Mouse (Mus musculus) B cell, adult 2 months (primary cell): ENCODE data around the gene Abcg5.

Source experiments
- DNase-seq, 2 experiments: peaks; one replicate each; pipeline ENCODE4 v3.0.0; 2022

Gene Abcg5

GRCm38 (mm10) chr17:84642324-84642723, 40.5 kb downstream of the Abcg5 start:
- DNase-seq = no peak

GRCm38 (mm10) chr17:84641893-84642292, 40.9 kb downstream of the Abcg5 start:
- DNase-seq = peak; percentile 67 to 69

GRCm38 (mm10) chr17:84639796-84640378, 42.9 kb downstream of the Abcg5 start:
- no peak for DNase-seq

GRCm38 (mm10) chr17:84637971-84638370, 44.8 kb downstream of the Abcg5 start:
- no peak for DNase-seq

GRCm38 (mm10) chr17:84636328-84636727, 46.5 kb downstream of the Abcg5 start:
- no peak for DNase-seq

- peak; percentile 56 to 57 for DNase-seq
Observed at GRCm38 (mm10) chr17:84633443-84633842, 49.4 kb downstream of the Abcg5 start.

GRCm38 (mm10) chr17:84631836-84632235, 51.0 kb downstream of the Abcg5 start:
- no peak for DNase-seq

- DNase-seq = no peak
Observed at GRCm38 (mm10) chr17:84628611-84629010, 54.2 kb downstream of the Abcg5 start.

GRCm38 (mm10) chr17:84627721-84628120, 55.1 kb downstream of the Abcg5 start:
- no peak for DNase-seq

GRCm38 (mm10) chr17:84626857-84627305, 55.9 kb downstream of the Abcg5 start:
- peak; percentile 13 to 20 for DNase-seq

- DNase-seq = peak; percentile 81 to 82
Observed at GRCm38 (mm10) chr17:84626276-84626856, 56.4 kb downstream of the Abcg5 start, which contains the start of gene Dync2li1. Gene Dync2li1, plus strand, starts transcription at chr17:84626496.

GRCm38 (mm10) chr17:84622873-84623272, 59.9 kb downstream of the Abcg5 start:
- DNase-seq = no peak

GRCm38 (mm10) chr17:84622028-84622427, 60.8 kb downstream of the Abcg5 start:
- no peak for DNase-seq

GRCm38 (mm10) chr17:84621209-84621608, 61.6 kb downstream of the Abcg5 start:
- no peak for DNase-seq

- no peak for DNase-seq
Observed at GRCm38 (mm10) chr17:84620610-84621009, 62.2 kb downstream of the Abcg5 start.

GRCm38 (mm10) chr17:84620076-84620475, 62.7 kb downstream of the Abcg5 start:
- DNase-seq = no peak

GRCm38 (mm10) chr17:84619112-84619511, 63.7 kb downstream of the Abcg5 start:
- DNase-seq = no peak

GRCm38 (mm10) chr17:84617953-84618352, 64.9 kb downstream of the Abcg5 start:
- no peak for DNase-seq

- DNase-seq = no peak
Observed at GRCm38 (mm10) chr17:84616526-84617074, 66.2 kb downstream of the Abcg5 start.

- DNase-seq = no peak
Observed at GRCm38 (mm10) chr17:84615811-84616210, 67.0 kb downstream of the Abcg5 start.

- no peak for DNase-seq
Observed at GRCm38 (mm10) chr17:84611971-84612370, 70.8 kb downstream of the Abcg5 start.

- no peak for DNase-seq
Observed at GRCm38 (mm10) chr17:84611500-84611899, 71.3 kb downstream of the Abcg5 start.

GRCm38 (mm10) chr17:84608606-84609005, 74.2 kb downstream of the Abcg5 start:
- no peak for DNase-seq
